Mouse (Mus musculus): ENCODE results near the gene Zan. TPM values are rescaled to one million over a fixed set of nuclear protein-coding genes. Genes with fewer than 3 reads are reported as not detected.

The Zan gene
- polyA plus RNA-seq, 2 experiments: 0.06 to 0.19 TPM

DNA sequence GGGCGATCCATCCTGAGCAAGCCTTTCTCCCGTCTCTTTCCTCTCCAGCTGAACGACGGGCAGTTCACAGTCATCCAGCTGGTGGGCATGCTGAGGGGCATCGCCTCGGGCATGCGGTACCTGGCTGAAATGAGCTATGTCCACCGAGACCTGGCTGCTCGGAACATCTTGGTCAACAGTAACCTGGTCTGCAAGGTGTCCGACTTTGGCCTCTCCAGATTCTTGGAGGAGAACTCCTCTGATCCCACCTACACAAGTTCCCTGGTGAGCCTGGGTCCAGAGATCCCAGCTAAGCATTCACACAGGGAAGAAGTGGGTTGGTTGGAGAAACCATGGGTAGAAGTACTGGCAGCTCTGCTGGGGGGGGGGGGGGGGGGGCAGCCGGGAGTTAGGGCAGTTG is 107.2 kb downstream of the Zan start:
- Histone ChIP-seq H3K36me3 (replicated peaks; ENCODE audit: control insufficient read depth, insufficient read depth, low read depth) (no peaks in the 10 kb centered on the region), H3K4me1 (replicated peaks; ENCODE audit: control insufficient read depth in 2 of 2, insufficient read depth in 2 of 2, low read length in 1 of 2) (no peaks in the 10 kb centered on the region), H3K27ac (no peak overlapping the region), H3K4me3 (ENCODE audit: insufficient read depth in 1 of 2, low read depth in 2 of 2, low read length in 2 of 2) (no peak overlapping the region), H3K27me3 (ENCODE audit: control insufficient read depth, insufficient read depth, low read length) (no peaks in the 10 kb centered on the region), H3K9me3 (ENCODE audit: control insufficient read depth, low read length) (no peaks in the 10 kb centered on the region), H3K4me2 (ENCODE audit: low read depth) (no peak overlapping the region), H3K9ac (replicated peaks) (no peak overlapping the region)
- no peak for DNase-seq (ENCODE audit: low read depth in 3 of 3, low spot score in 3 of 3)
- 78% methylated on average over 10 of the region's 11 CpGs for WGBS (ENCODE audit: insufficient replicate concordance)
- ATAC-seq (ENCODE audit: insufficient read depth): no peak
- no peak for TF ChIP-seq CTCF (IDR thresholded peaks at IDR 0.05; ENCODE audit: low read depth)
- no peak for TF ChIP-seq EP300 (IDR thresholded peaks at IDR 0.05; ENCODE audit: low read depth)

DNA sequence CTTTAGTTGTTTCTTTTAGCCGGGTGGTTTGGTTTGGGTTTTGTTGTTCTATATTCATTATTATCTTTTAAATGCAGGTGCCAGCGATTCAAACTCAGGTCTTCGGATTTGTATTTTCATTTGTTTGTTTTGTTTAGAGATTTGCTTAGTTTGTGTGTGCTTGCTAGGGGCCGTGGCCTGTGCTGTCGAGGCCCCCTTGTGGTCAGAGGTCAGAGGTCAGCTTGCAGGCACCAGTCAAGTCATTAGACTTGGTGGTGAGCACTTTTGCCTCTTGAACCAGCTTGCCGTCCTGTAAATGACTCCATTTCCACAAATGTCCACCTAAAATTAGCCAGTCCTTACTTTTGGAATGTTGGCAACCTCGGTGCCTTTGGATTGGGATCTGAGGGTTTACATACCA is 118.5 kb downstream of the Zan start:
- no peak overlapping the region for H3K4me3 ChIP-seq (ENCODE audit: insufficient read depth in 1 of 2, low read depth in 2 of 2, low read length in 2 of 2)
- no peaks in the 10 kb centered on the region for H3K27me3 ChIP-seq (ENCODE audit: control insufficient read depth, insufficient read depth, low read length)
- no peak overlapping the region for H3K4me2 ChIP-seq (ENCODE audit: low read depth)
- H3K9me3 ChIP-seq (ENCODE audit: control insufficient read depth, low read length): no peaks in the 10 kb centered on the region
- ATAC-seq (ENCODE audit: insufficient read depth) (no peak), DNase-seq (ENCODE audit: low read depth in 3 of 3, low spot score in 3 of 3) (no peak)
- no peak overlapping the region for H3K27ac ChIP-seq
- H3K4me1 ChIP-seq (replicated peaks; ENCODE audit: control insufficient read depth in 2 of 2, insufficient read depth in 2 of 2, low read length in 1 of 2): no peaks in the 10 kb centered on the region
- TF ChIP-seq EP300 (IDR thresholded peaks at IDR 0.05; ENCODE audit: low read depth) (no peak), CTCF (IDR thresholded peaks at IDR 0.05; ENCODE audit: low read depth) (peak; percentile 57)
- no peak overlapping the region for H3K9ac ChIP-seq (replicated peaks)
- peaks cover 2% of the 10 kb centered on the region; the same call in 1 of the 2 replicates for H3K36me3 ChIP-seq (replicated peaks; ENCODE audit: control insufficient read depth, insufficient read depth, low read depth)
- 31% methylated on average over 7 of the region's 7 CpGs for WGBS (ENCODE audit: insufficient replicate concordance)

DNA sequence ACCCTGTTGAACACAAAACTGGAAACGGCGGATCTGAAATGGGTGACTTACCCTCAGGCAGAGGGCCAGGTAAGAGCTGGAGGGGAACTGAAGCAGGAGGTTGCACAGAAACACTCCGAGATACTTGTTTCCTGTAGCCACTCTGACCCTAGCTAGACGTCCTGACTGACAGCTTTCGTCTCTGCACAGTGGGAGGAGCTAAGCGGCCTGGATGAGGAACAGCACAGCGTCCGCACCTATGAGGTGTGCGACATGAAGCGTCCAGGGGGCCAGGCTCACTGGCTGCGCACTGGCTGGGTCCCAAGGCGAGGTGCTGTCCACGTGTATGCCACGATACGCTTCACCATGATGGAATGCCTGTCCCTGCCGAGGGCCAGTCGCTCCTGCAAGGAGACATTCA is 122.8 kb downstream of the Zan start:
- Histone ChIP-seq H3K9me3 (ENCODE audit: control insufficient read depth, low read length) (no peaks in the 10 kb centered on the region), H3K36me3 (replicated peaks; ENCODE audit: control insufficient read depth, insufficient read depth, low read depth) (no peaks in the 10 kb centered on the region), H3K9ac (replicated peaks) (no peak overlapping the region), H3K27ac (no peak overlapping the region), H3K4me2 (ENCODE audit: low read depth) (no peak overlapping the region), H3K27me3 (ENCODE audit: control insufficient read depth, insufficient read depth, low read length) (peaks cover 26% of the 10 kb centered on the region), H3K4me3 (ENCODE audit: insufficient read depth in 1 of 2, low read depth in 2 of 2, low read length in 2 of 2) (no peak overlapping the region), H3K4me1 (replicated peaks; ENCODE audit: control insufficient read depth in 2 of 2, insufficient read depth in 2 of 2, low read length in 1 of 2) (no peaks in the 10 kb centered on the region)
- ATAC-seq (ENCODE audit: insufficient read depth) (no peak), DNase-seq (ENCODE audit: low read depth in 3 of 3, low spot score in 3 of 3) (no peak)
- no peak for TF ChIP-seq CTCF (IDR thresholded peaks at IDR 0.05; ENCODE audit: low read depth)
- no peak for TF ChIP-seq EP300 (IDR thresholded peaks at IDR 0.05; ENCODE audit: low read depth)
- whole genome bisulfite sequencing (ENCODE audit: insufficient replicate concordance): 59% methylated on average over 17 of the region's 17 CpGs

DNA sequence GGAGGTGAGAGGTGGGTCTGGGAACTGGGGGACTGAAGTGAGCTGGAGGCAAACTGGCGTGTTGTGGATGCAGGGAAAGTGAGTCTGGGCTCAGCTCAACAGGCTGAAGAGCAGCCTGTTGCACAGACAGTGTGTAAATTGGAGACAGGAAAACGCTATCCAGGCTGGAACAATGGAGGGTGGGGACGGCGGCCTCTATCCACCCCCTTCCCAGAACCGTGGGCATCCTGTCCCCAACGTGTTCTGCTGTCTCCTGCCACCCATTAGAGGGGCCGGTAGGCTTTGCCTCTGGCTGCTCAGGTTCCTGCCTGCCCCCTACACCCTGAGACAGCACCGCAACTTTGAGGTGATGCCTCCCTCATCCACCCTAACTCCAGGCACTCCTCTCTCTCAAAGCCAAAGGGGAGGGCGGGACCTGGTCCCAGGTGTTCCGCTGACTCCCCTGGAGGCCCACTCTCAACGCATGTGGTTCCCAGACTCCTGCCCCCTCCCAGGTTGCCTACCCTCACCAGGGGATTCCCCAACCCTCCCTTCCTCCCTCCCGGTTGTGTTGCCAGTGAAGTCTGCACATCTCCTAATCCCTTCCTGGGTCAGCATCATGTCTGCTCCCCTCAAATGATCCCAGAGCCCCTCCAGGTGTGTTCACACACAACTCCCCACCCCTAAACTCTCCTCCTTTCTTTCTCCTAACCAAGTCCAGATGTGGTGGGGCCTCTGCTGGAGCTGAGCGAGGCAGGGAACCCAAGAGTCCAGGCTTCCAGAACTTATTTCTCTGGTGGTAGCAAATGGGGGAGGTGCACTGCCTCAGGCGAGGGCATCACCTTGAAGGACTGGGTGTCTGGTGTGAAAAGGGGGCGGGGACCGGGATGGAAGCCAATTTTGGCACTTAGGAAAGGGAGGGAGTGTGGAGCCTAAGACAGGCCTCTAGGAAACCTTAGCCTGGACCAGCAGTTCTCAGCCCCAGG is 124.6 kb downstream of the Zan start:
- Histone ChIP-seq H3K4me2 (ENCODE audit: low read depth) (peak overlapping the region; percentile 48), H3K9me3 (ENCODE audit: control insufficient read depth, low read length) (no peaks in the 10 kb centered on the region), H3K9ac (replicated peaks) (no peak overlapping the region; the same call in 1 of the 2 replicates), H3K27ac (no peak overlapping the region), H3K27me3 (ENCODE audit: control insufficient read depth, insufficient read depth, low read length) (peaks cover 39% of the 10 kb centered on the region), H3K36me3 (replicated peaks; ENCODE audit: control insufficient read depth, insufficient read depth, low read depth) (no peaks in the 10 kb centered on the region), H3K4me1 (replicated peaks; ENCODE audit: control insufficient read depth in 2 of 2, insufficient read depth in 2 of 2, low read length in 1 of 2) (no peaks in the 10 kb centered on the region; a peak in 1 of 4 replicates), H3K4me3 (ENCODE audit: insufficient read depth in 1 of 2, low read depth in 2 of 2, low read length in 2 of 2) (peak overlapping the region; percentile 47 to 52)
- WGBS (ENCODE audit: insufficient replicate concordance): 32% methylated on average over 15 of the region's 16 CpGs
- no peak for TF ChIP-seq EP300 (IDR thresholded peaks at IDR 0.05; ENCODE audit: low read depth)
- no peak for TF ChIP-seq CTCF (IDR thresholded peaks at IDR 0.05; ENCODE audit: low read depth)
- DNase-seq (ENCODE audit: low read depth in 3 of 3, low spot score in 3 of 3): no peak
- no peak for ATAC-seq (ENCODE audit: insufficient read depth)

DNA sequence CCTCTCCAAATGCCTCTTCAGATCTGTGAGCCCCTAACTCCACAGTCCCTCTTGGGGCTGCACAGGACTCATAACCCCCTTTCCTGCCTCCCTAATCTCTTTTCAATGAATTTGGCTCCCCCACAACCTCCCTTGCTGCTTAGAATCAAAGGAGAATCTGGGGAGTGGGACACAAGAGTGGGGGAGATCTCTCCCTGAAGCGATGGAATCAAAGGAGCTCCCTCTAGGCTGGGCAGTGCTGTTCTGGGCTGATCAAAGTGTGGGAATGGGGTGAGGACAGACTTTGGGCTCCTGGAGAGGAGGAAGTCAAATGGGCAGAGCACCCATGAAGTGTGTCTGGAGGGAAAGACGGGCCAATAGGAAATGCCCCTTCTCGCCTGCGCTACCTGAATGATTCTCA is 125.5 kb downstream of the Zan start:
- no peak for TF ChIP-seq CTCF (IDR thresholded peaks at IDR 0.05; ENCODE audit: low read depth)
- no peak for TF ChIP-seq EP300 (IDR thresholded peaks at IDR 0.05; ENCODE audit: low read depth)
- no peaks in the 10 kb centered on the region for H3K9me3 ChIP-seq (ENCODE audit: control insufficient read depth, low read length)
- H3K9ac ChIP-seq (replicated peaks): no peak overlapping the region
- peak overlapping the region; percentile 48 for H3K4me2 ChIP-seq (ENCODE audit: low read depth)
- no peak overlapping the region for H3K27ac ChIP-seq
- WGBS (ENCODE audit: insufficient replicate concordance): 52% methylated on average over 4 of the region's 4 CpGs
- H3K36me3 ChIP-seq (replicated peaks; ENCODE audit: control insufficient read depth, insufficient read depth, low read depth): no peaks in the 10 kb centered on the region
- no peak for DNase-seq (ENCODE audit: low read depth in 3 of 3, low spot score in 3 of 3)
- H3K27me3 ChIP-seq (ENCODE audit: control insufficient read depth, insufficient read depth, low read length): peaks cover 39% of the 10 kb centered on the region
- peaks cover 0 to 2% of the 10 kb centered on the region in 2 experiments; a peak in 1 of 4 replicates for H3K4me1 ChIP-seq (replicated peaks; ENCODE audit: control insufficient read depth in 2 of 2, insufficient read depth in 2 of 2, low read length in 1 of 2)
- H3K4me3 ChIP-seq (ENCODE audit: insufficient read depth in 1 of 2, low read depth in 2 of 2, low read length in 2 of 2): peak overlapping the region; percentile 47 to 52
- ATAC-seq (ENCODE audit: insufficient read depth): no peak

All from liver, embryonic 14.5 days (tissue).